Mouse (Mus musculus): ENCODE results near the gene Cuedc2. TPM values are rescaled to one million over a fixed set of nuclear protein-coding genes. Genes with fewer than 3 reads are reported as not detected.
A peak's percentile ranks its signal among the peaks of the same experiment; 100 is the strongest.

Gene Cuedc2
- polyA plus RNA-seq, 1 experiment from 2014 or later, result 150 TPM

GRCm38 (mm10) chr19:46313116-46313515 lies 25.4 kb downstream of the Cuedc2 start:
- Histone ChIP-seq H3K27me3 (ENCODE audit: control insufficient read depth, insufficient read depth, low read length) (peaks cover 51% of the 10 kb centered on the region), H3K36me3 (ENCODE audit: control insufficient read depth, insufficient read depth) (peaks cover 24% of the 10 kb centered on the region), H3K4me2 (ENCODE audit: low read depth, low read length) (no peak overlapping the region), H3K27ac (ENCODE audit: low read length) (no peak overlapping the region), H3K9ac (ENCODE audit: low read length) (no peak overlapping the region), H3K4me3 (ENCODE audit: low read length) (no peak overlapping the region), H3K9me3 (replicated peaks; ENCODE audit: control insufficient read depth, low read length) (no peaks in the 10 kb centered on the region), H3K4me1 (ENCODE audit: control insufficient read depth, insufficient read depth, low read length) (peaks cover 20% of the 10 kb centered on the region)
- no peak for ATAC-seq (replicated peaks; ENCODE audit: extremely low read depth, insufficient read depth, low FRiP score)
- WGBS, result 86% methylated on average over 9 of the region's 9 CpGs

GRCm38 (mm10) chr19:46312566-46312965 lies 25.9 kb downstream of the Cuedc2 start:
- H3K4me1 ChIP-seq (ENCODE audit: control insufficient read depth, insufficient read depth, low read length), result peaks cover 18% of the 10 kb centered on the region
- H3K27me3 ChIP-seq (ENCODE audit: control insufficient read depth, insufficient read depth, low read length), result peaks cover 50% of the 10 kb centered on the region

GRCm38 (mm10) chr19:46311341-46311740 lies 27.2 kb downstream of the Cuedc2 start:
- no peak overlapping the region for H3K4me2 ChIP-seq (ENCODE audit: low read depth, low read length)
- H3K36me3 ChIP-seq (ENCODE audit: control insufficient read depth, insufficient read depth), result peaks cover 28% of the 10 kb centered on the region
- H3K4me3 ChIP-seq (ENCODE audit: low read length), result no peak overlapping the region
- WGBS, result 84% methylated on average over 9 of the region's 9 CpGs
- no peak overlapping the region for H3K27ac ChIP-seq (ENCODE audit: low read length)
- no peaks in the 10 kb centered on the region for H3K9me3 ChIP-seq (replicated peaks; ENCODE audit: control insufficient read depth, low read length)
- ATAC-seq (replicated peaks; ENCODE audit: extremely low read depth, insufficient read depth, low FRiP score), result no peak
- H3K9ac ChIP-seq (ENCODE audit: low read length), result no peak overlapping the region
- peaks cover 14% of the 10 kb centered on the region for H3K4me1 ChIP-seq (ENCODE audit: control insufficient read depth, insufficient read depth, low read length)
- peaks cover 40% of the 10 kb centered on the region for H3K27me3 ChIP-seq (ENCODE audit: control insufficient read depth, insufficient read depth, low read length)

More at GRCm38 (mm10) chr19:46312566-46312965, 25.9 kb downstream of the Cuedc2 start:
- H3K36me3 ChIP-seq (ENCODE audit: control insufficient read depth, insufficient read depth), result peaks cover 28% of the 10 kb centered on the region
- H3K9ac ChIP-seq (ENCODE audit: low read length), result no peak overlapping the region
- WGBS, result 91% methylated on average over 21 of the region's 21 CpGs
- no peaks in the 10 kb centered on the region for H3K9me3 ChIP-seq (replicated peaks; ENCODE audit: control insufficient read depth, low read length)
- H3K4me2 ChIP-seq (ENCODE audit: low read depth, low read length), result no peak overlapping the region
- no peak overlapping the region for H3K4me3 ChIP-seq (ENCODE audit: low read length)
- ATAC-seq (replicated peaks; ENCODE audit: extremely low read depth, insufficient read depth, low FRiP score), result no peak
- H3K27ac ChIP-seq (ENCODE audit: low read length), result no peak overlapping the region

GRCm38 (mm10) chr19:46310312-46310865 lies 28.1 kb downstream of the Cuedc2 start:
- Histone ChIP-seq H3K4me3 (ENCODE audit: low read length) (no peak overlapping the region), H3K9ac (ENCODE audit: low read length) (no peak overlapping the region), H3K9me3 (replicated peaks; ENCODE audit: control insufficient read depth, low read length) (no peaks in the 10 kb centered on the region), H3K27me3 (ENCODE audit: control insufficient read depth, insufficient read depth, low read length) (peaks cover 30% of the 10 kb centered on the region), H3K4me2 (ENCODE audit: low read depth, low read length) (no peak overlapping the region), H3K4me1 (ENCODE audit: control insufficient read depth, insufficient read depth, low read length) (peaks cover 15% of the 10 kb centered on the region), H3K36me3 (ENCODE audit: control insufficient read depth, insufficient read depth) (peaks cover 28% of the 10 kb centered on the region), H3K27ac (ENCODE audit: low read length) (no peak overlapping the region)
- no peak for ATAC-seq (replicated peaks; ENCODE audit: extremely low read depth, insufficient read depth, low FRiP score)
- 89% methylated on average over 12 of the region's 12 CpGs for WGBS

- Histone ChIP-seq H3K27ac (ENCODE audit: low read length) (no peak overlapping the region), H3K9me3 (replicated peaks; ENCODE audit: control insufficient read depth, low read length) (no peaks in the 10 kb centered on the region), H3K4me2 (ENCODE audit: low read depth, low read length) (no peak overlapping the region), H3K27me3 (ENCODE audit: control insufficient read depth, insufficient read depth, low read length) (peaks cover 27% of the 10 kb centered on the region), H3K4me1 (ENCODE audit: control insufficient read depth, insufficient read depth, low read length) (peaks cover 14% of the 10 kb centered on the region), H3K4me3 (ENCODE audit: low read length) (no peak overlapping the region), H3K9ac (ENCODE audit: low read length) (no peak overlapping the region), H3K36me3 (ENCODE audit: control insufficient read depth, insufficient read depth) (peaks cover 28% of the 10 kb centered on the region)
- WGBS, result 79% methylated on average over 21 of the region's 21 CpGs
- ATAC-seq (replicated peaks; ENCODE audit: extremely low read depth, insufficient read depth, low FRiP score), result no peak
These were observed 28.7 kb downstream of the Cuedc2 start for GRCm38 (mm10) chr19:46309651-46310305.

- Histone ChIP-seq H3K4me1 (ENCODE audit: control insufficient read depth, insufficient read depth, low read length) (peaks cover 15% of the 10 kb centered on the region), H3K4me3 (ENCODE audit: low read length) (peak overlapping the region; percentile 43), H3K27ac (ENCODE audit: low read length) (no peak overlapping the region), H3K27me3 (ENCODE audit: control insufficient read depth, insufficient read depth, low read length) (peaks cover 20% of the 10 kb centered on the region), H3K36me3 (ENCODE audit: control insufficient read depth, insufficient read depth) (peaks cover 28% of the 10 kb centered on the region), H3K4me2 (ENCODE audit: low read depth, low read length) (peak overlapping the region; percentile 67), H3K9me3 (replicated peaks; ENCODE audit: control insufficient read depth, low read length) (no peaks in the 10 kb centered on the region), H3K9ac (ENCODE audit: low read length) (peak overlapping the region; percentile 64)
- 2% methylated on average over 46 of the region's 47 CpGs for WGBS
- 0 out of 2 replicates have a peak, but pooled peaks have one; percentile 3 for ATAC-seq (replicated peaks; ENCODE audit: extremely low read depth, insufficient read depth, low FRiP score)
These were observed 29.6 kb downstream of the Cuedc2 start for GRCm38 (mm10) chr19:46308706-46309435.

GRCm38 (mm10) chr19:46308303-46308702 lies 30.2 kb downstream of the Cuedc2 start:
- Histone ChIP-seq H3K9ac (ENCODE audit: low read length) (no peak overlapping the region), H3K9me3 (replicated peaks; ENCODE audit: control insufficient read depth, low read length) (no peaks in the 10 kb centered on the region), H3K4me2 (ENCODE audit: low read depth, low read length) (peak overlapping the region; percentile 67), H3K4me1 (ENCODE audit: control insufficient read depth, insufficient read depth, low read length) (peaks cover 17% of the 10 kb centered on the region), H3K27me3 (ENCODE audit: control insufficient read depth, insufficient read depth, low read length) (peaks cover 14% of the 10 kb centered on the region), H3K4me3 (ENCODE audit: low read length) (no peak overlapping the region), H3K27ac (ENCODE audit: low read length) (no peak overlapping the region), H3K36me3 (ENCODE audit: control insufficient read depth, insufficient read depth) (peaks cover 28% of the 10 kb centered on the region)
- 75% methylated on average over 16 of the region's 16 CpGs for WGBS
- no peak for ATAC-seq (replicated peaks; ENCODE audit: extremely low read depth, insufficient read depth, low FRiP score)

- WGBS, result 82% methylated on average over 16 of the region's 16 CpGs
- peaks cover 9% of the 10 kb centered on the region for H3K27me3 ChIP-seq (ENCODE audit: control insufficient read depth, insufficient read depth, low read length)
These were observed 30.7 kb downstream of the Cuedc2 start for GRCm38 (mm10) chr19:46307781-46308180.

GRCm38 (mm10) chr19:46306751-46307289 lies 31.7 kb downstream of the Cuedc2 start:
- Histone ChIP-seq H3K9me3 (replicated peaks; ENCODE audit: control insufficient read depth, low read length) (no peaks in the 10 kb centered on the region), H3K9ac (ENCODE audit: low read length) (no peak overlapping the region), H3K4me1 (ENCODE audit: control insufficient read depth, insufficient read depth, low read length) (peaks cover 20% of the 10 kb centered on the region), H3K27me3 (ENCODE audit: control insufficient read depth, insufficient read depth, low read length) (peaks cover 9% of the 10 kb centered on the region), H3K27ac (ENCODE audit: low read length) (no peak overlapping the region), H3K4me2 (ENCODE audit: low read depth, low read length) (0 out of 2 replicates have a peak overlapping the region, but pooled peaks have one; percentile 73), H3K4me3 (ENCODE audit: low read length) (no peak overlapping the region), H3K36me3 (ENCODE audit: control insufficient read depth, insufficient read depth) (peaks cover 23% of the 10 kb centered on the region)
- WGBS, result 91% methylated on average over 9 of the region's 9 CpGs
- ATAC-seq (replicated peaks; ENCODE audit: extremely low read depth, insufficient read depth, low FRiP score), result no peak

More at GRCm38 (mm10) chr19:46307781-46308180, 30.7 kb downstream of the Cuedc2 start:
- Histone ChIP-seq H3K4me1 (ENCODE audit: control insufficient read depth, insufficient read depth, low read length) (peaks cover 17% of the 10 kb centered on the region), H3K4me2 (ENCODE audit: low read depth, low read length) (no peak overlapping the region), H3K9ac (ENCODE audit: low read length) (no peak overlapping the region), H3K9me3 (replicated peaks; ENCODE audit: control insufficient read depth, low read length) (no peaks in the 10 kb centered on the region), H3K27ac (ENCODE audit: low read length) (no peak overlapping the region), H3K4me3 (ENCODE audit: low read length) (no peak overlapping the region), H3K36me3 (ENCODE audit: control insufficient read depth, insufficient read depth) (peaks cover 28% of the 10 kb centered on the region)
- ATAC-seq (replicated peaks; ENCODE audit: extremely low read depth, insufficient read depth, low FRiP score), result no peak
